Mouse (Mus musculus) layer of hippocampus, adult 6 months (tissue): ENCODE measurements around the gene 4921536K21Rik. TPM values are rescaled to one million over a fixed set of nuclear protein-coding genes. Genes with fewer than 3 reads are reported as not detected.

Source experiments
- long read RNA-seq, 2 experiments: library from polyadenylated mRNA; unstranded; transcript quantifications; one replicate each; pipeline ENCODE4 v2.0.0; 2019 to 2020
- polyA plus RNA-seq: library from polyadenylated mRNA; unstranded; fragments of <200 nt; fragmentation: Nextera tagmentation; gene quantifications from 2 replicates; pipeline ENCODE4 v1.2.3, GENCODE M21; 2021

4921536K21Rik gene
- polyA plus RNA-seq: 0.35 and 0.59 TPM in 2 replicates
- long read RNA-seq, experiment 1: 0 reads
- long read RNA-seq, experiment 2, partial matches to known transcripts: 0 of 1 reads
- long read RNA-seq, experiment 2, other reads (novel, unspliced or antisense): 0 of 1 reads

GRCm38 (mm10) chr11:3894406-3895281 lies at the start of gene 4921536K21Rik, which contains the start of gene Dusp18:
Gene 4921536K21Rik (minus strand): TSS chr11:3895098.
Gene Dusp18 (plus strand): TSS chr11:3895240.

GRCm38 (mm10) chr11:3931511-3932211 lies 36.8 kb upstream of the 4921536K21Rik start, which contains the start of gene Tcn2:
Gene Tcn2 (minus strand): TSS chr11:3932159.

GRCm38 (mm10) chr11:3914109-3914840 lies 19.4 kb upstream of the 4921536K21Rik start, which contains the start of gene Slc35e4:
Gene Slc35e4 (minus strand): TSS chr11:3914664.

GRCm38 (mm10) chr11:3863454-3864112 lies 31.3 kb downstream of the 4921536K21Rik start, which contains the start of gene Osbp2:
Gene Osbp2 (minus strand): TSS chr11:3863903.

Other genes starting within 250 kb of the 4921536K21Rik start
- gene Morc2a, start 245.9 kb downstream of the 4921536K21Rik start, polyA plus RNA-seq: 3.8 and 4.0 TPM in 2 replicates
- 8.2 and 10.3 TPM in 2 replicates for gene Osbp2, start 31.2 kb downstream of the 4921536K21Rik start, polyA plus RNA-seq
- 19.1 and 20.4 TPM in 2 replicates for gene Dusp18, start 142 bp upstream of the 4921536K21Rik start, polyA plus RNA-seq
- gene Slc35e4, start 19.6 kb upstream of the 4921536K21Rik start, polyA plus RNA-seq: 13.9 and 15.2 TPM in 2 replicates
- 21.5 and 39.0 TPM in 2 replicates for gene Tcn2, start 37.1 kb upstream of the 4921536K21Rik start, polyA plus RNA-seq
- 23.5 and 28.5 TPM in 2 replicates for gene Pes1, start 68.9 kb upstream of the 4921536K21Rik start, polyA plus RNA-seq
- gene 4930556J24Rik, start 81.7 kb upstream of the 4921536K21Rik start, polyA plus RNA-seq: not detected in 2 replicates
- gene Gal3st1, start 88.5 kb upstream of the 4921536K21Rik start, polyA plus RNA-seq: 3.4 and 5.4 TPM in 2 replicates
- 0.33 and 0.80 TPM in 2 replicates for gene Sec14l4, start 136.4 kb upstream of the 4921536K21Rik start, polyA plus RNA-seq
- 0.67 and 1.7 TPM in 2 replicates for gene Sec14l3, start 169.7 kb upstream of the 4921536K21Rik start, polyA plus RNA-seq
- 189 and 199 TPM in 2 replicates for gene Mtfp1, start 200.3 kb upstream of the 4921536K21Rik start, polyA plus RNA-seq
- 3.8 and 4.0 TPM in 2 replicates for gene Sec14l2, start 228.3 kb upstream of the 4921536K21Rik start, polyA plus RNA-seq
- gene Rnf215, start 240.1 kb upstream of the 4921536K21Rik start, polyA plus RNA-seq: 11.3 and 11.7 TPM in 2 replicates